39 mouse cellular contexts compared by ENCODE assay signal in the genomic region with DNA sequence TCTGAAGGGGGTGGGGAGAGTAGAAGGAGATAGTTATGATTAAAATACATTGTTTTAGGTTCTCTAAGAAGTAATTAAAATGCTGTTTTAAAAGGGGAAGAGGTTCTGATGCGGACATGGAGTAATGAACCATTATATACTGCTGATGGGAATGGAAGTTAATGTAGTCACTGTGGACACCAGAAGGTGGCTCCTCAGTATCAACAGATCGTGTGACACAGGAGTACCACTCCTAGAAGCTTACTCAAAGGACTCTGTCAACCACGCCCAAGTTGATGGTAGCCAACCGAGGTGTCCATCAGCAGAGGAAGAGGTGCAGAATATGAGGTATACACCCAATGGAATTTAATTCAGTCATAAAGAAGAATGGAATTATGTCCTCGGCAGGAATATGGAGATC. TPM values are rescaled to one million over a fixed set of nuclear protein-coding genes. Genes with fewer than 3 reads are reported as not detected.
DNase-seq lines count a peak whose midpoint lies in the region; ATAC-seq and TF ChIP-seq lines count a peak whose summit lies in the region.
"Had no signal": no experiment of that assay in that cellular context is flagged by ENCODE, and none has a peak within 500 bp of the region (broad histone marks: within the 10 kb centered on the region; RNA-seq: fewer than 3 reads in every experiment).

No protein-coding gene starts in this region.

- peak; percentile 63 for DNase-seq in 416B (ENCODE audit: low read depth)
- no peak for DNase-seq in MEL (ENCODE audit: low read depth, low spot score)
- no peak for DNase-seq in layer of hippocampus, adult 9-11 months
- DNase-seq in right cerebral cortex, postnatal 14 days = no peak
- DNase-seq: adrenal gland, postnatal 14 days; B cell, adult 2 months; cerebellum, adult 11-12 months; cerebellum, postnatal 14 days; gastrocnemius, postnatal 36 days; heart, adult 18-20 months; kidney, adult 8-10 months; kidney, postnatal 10 days; liver, embryonic 13.5 days; right cerebral cortex, adult 18-20 months; right cerebral cortex, postnatal 4 days had no signal

- no peak for TF ChIP-seq POLR2A in MEL (IDR thresholded peaks at IDR 0.05; ENCODE audit: control insufficient read depth in 1 of 2, insufficient read depth in 1 of 2, low read depth in 1 of 2, low read length in 2 of 2, poor library complexity in 1 of 2)

- no peak overlapping the region for H3K27ac ChIP-seq in intestine, postnatal 0 days (ENCODE audit: low read depth, low read length)
- no peak overlapping the region for H3K27ac ChIP-seq in intestine, embryonic 15.5 days
- H3K27ac ChIP-seq in MEL (ENCODE audit: control insufficient read depth, low read depth, low read length) = no peak overlapping the region
- H3K27ac ChIP-seq: embryonic facial prominence, embryonic 10.5 days; embryonic facial prominence, embryonic 15.5 days; forebrain, embryonic 13.5 days; hindbrain, embryonic 15.5 days; liver, embryonic 13.5 days; lung, embryonic 15.5 days; midbrain, embryonic 12.5 days; neural tube, embryonic 12.5 days had no signal

- H3K9ac ChIP-seq in intestine, postnatal 0 days (ENCODE audit: low read depth, low read length) = no peak overlapping the region
- H3K9ac ChIP-seq in intestine, embryonic 15.5 days = no peak overlapping the region
- H3K9ac ChIP-seq in MEL (ENCODE audit: control insufficient read depth, low read depth, low read length, poor library complexity, severe bottlenecking) = no peak overlapping the region
- H3K9ac ChIP-seq: embryonic facial prominence, embryonic 15.5 days; forebrain, embryonic 13.5 days; heart, embryonic 12.5 days; hindbrain, embryonic 15.5 days; liver, embryonic 13.5 days; lung, embryonic 15.5 days; midbrain, embryonic 12.5 days; neural tube, embryonic 12.5 days had no signal

- TF ChIP-seq EP300 in MEL (IDR thresholded peaks at IDR 0.05; ENCODE audit: low read depth in 1 of 2, low read length in 2 of 2) = no peak

- H3K4me1 ChIP-seq in intestine, postnatal 0 days (replicated peaks; ENCODE audit: control insufficient read depth, insufficient read depth, low read length) = no peaks in the 10 kb centered on the region
- H3K4me1 ChIP-seq in intestine, embryonic 15.5 days (replicated peaks) = no peaks in the 10 kb centered on the region
- H3K4me1 ChIP-seq in MEL (ENCODE audit: control insufficient read depth in 1 of 2, insufficient read depth in 2 of 2, low read length in 2 of 2) = peaks cover 9 to 11% of the 10 kb centered on the region in 2 experiments
- H3K4me1 ChIP-seq: embryonic facial prominence, embryonic 10.5 days; embryonic facial prominence, embryonic 15.5 days; forebrain, embryonic 13.5 days; hindbrain, embryonic 15.5 days; lung, embryonic 15.5 days; midbrain, embryonic 12.5 days; neural tube, embryonic 12.5 days had no signal

- no peak for ATAC-seq in intestine, postnatal 0 days
- ATAC-seq in intestine, embryonic 15.5 days = no peak
- ATAC-seq in megakaryocyte, adult 5-6 weeks (ENCODE audit: poor library complexity, severe bottlenecking) = peak; percentile 51
- ATAC-seq: forebrain, embryonic 13.5 days; inflammation-experienced regulatory T-cells, adult 6 months had no signal

- no peaks in the 10 kb centered on the region for H3K79me2 ChIP-seq in MEL (ENCODE audit: control insufficient read depth, insufficient read depth, low read length, poor library complexity)

- H3K9me3 ChIP-seq in intestine, postnatal 0 days (ENCODE audit: control insufficient read depth) = no peaks in the 10 kb centered on the region
- no peaks in the 10 kb centered on the region for H3K9me3 ChIP-seq in intestine, embryonic 15.5 days
- no peaks in the 10 kb centered on the region for H3K9me3 ChIP-seq in MEL (replicated peaks; ENCODE audit: insufficient read depth, low read length)
- H3K9me3 ChIP-seq: embryonic facial prominence, embryonic 10.5 days; embryonic facial prominence, embryonic 15.5 days; forebrain, embryonic 13.5 days; heart, embryonic 12.5 days; hindbrain, embryonic 15.5 days; liver, embryonic 13.5 days; lung, embryonic 15.5 days; megakaryocyte, embryonic 14.5 days; midbrain, embryonic 12.5 days; neural tube, embryonic 12.5 days had no signal

- TF ChIP-seq CTCF in intestine, postnatal 0 days (IDR thresholded peaks at IDR 0.05; ENCODE audit: low read depth) = peak; percentile 52
- TF ChIP-seq CTCF in MEL (IDR thresholded peaks at IDR 0.05 in 2 of 3, conservative IDR thresholded peaks at IDR 0.05 in 1 of 3; ENCODE audit: control insufficient read depth in 1 of 3, insufficient read depth in 1 of 3, low read depth in 2 of 3, low read length in 3 of 3, poor library complexity in 1 of 3, severe bottlenecking in 1 of 3) = peak in 2 of 3 experiments; percentile 9 to 44; a peak in 3 of 6 replicates

- WGBS in intestine, postnatal 0 days = 64% methylated on average over 5 of the region's 5 CpGs
- WGBS in intestine, embryonic 15.5 days = 72% methylated on average over 5 of the region's 5 CpGs

- peak; percentile 53 for TF ChIP-seq RAD21 in MEL (IDR thresholded peaks at IDR 0.05; ENCODE audit: low read depth, low read length)

- no peak overlapping the region for H3K4me2 ChIP-seq in intestine, postnatal 0 days (replicated peaks; ENCODE audit: low read depth)
- no peak overlapping the region for H3K4me2 ChIP-seq in intestine, embryonic 15.5 days (replicated peaks)
- H3K4me2 ChIP-seq: embryonic facial prominence, embryonic 15.5 days; forebrain, embryonic 13.5 days; heart, embryonic 12.5 days; hindbrain, embryonic 15.5 days; liver, embryonic 13.5 days; lung, embryonic 15.5 days; midbrain, embryonic 12.5 days; neural tube, embryonic 12.5 days had no signal

- no peaks in the 10 kb centered on the region for H3K27me3 ChIP-seq in intestine, postnatal 0 days (replicated peaks; ENCODE audit: control insufficient read depth, insufficient read depth, low read length)
- no peaks in the 10 kb centered on the region for H3K27me3 ChIP-seq in intestine, embryonic 15.5 days (replicated peaks)
- H3K27me3 ChIP-seq in MEL (ENCODE audit: control insufficient read depth in 1 of 2, insufficient read depth in 2 of 2, low read length in 2 of 2) = peaks cover 0 to 3% of the 10 kb centered on the region in 2 experiments
- H3K27me3 ChIP-seq: embryonic facial prominence, embryonic 15.5 days; forebrain, embryonic 13.5 days; heart, embryonic 12.5 days; hindbrain, embryonic 15.5 days; lung, embryonic 15.5 days; midbrain, embryonic 12.5 days; neural tube, embryonic 12.5 days had no signal

- no peak overlapping the region for H3K4me3 ChIP-seq in intestine, postnatal 0 days (ENCODE audit: low read depth, low read length)
- no peak overlapping the region for H3K4me3 ChIP-seq in intestine, embryonic 15.5 days (replicated peaks)
- no peak overlapping the region for H3K4me3 ChIP-seq in MEL (ENCODE audit: control insufficient read depth in 1 of 2, insufficient read depth in 1 of 2, low read depth in 2 of 2, low read length in 2 of 2)
- H3K4me3 ChIP-seq: embryonic facial prominence, embryonic 10.5 days; embryonic facial prominence, embryonic 15.5 days; forebrain, embryonic 13.5 days; heart, embryonic 12.5 days; hindbrain, embryonic 15.5 days; liver, embryonic 13.5 days; lung, embryonic 15.5 days; megakaryocyte, embryonic 14.5 days; midbrain, embryonic 12.5 days; myocyte; neural tube, embryonic 12.5 days had no signal

- no peaks in the 10 kb centered on the region for H3K36me3 ChIP-seq in intestine, postnatal 0 days (ENCODE audit: control insufficient read depth, insufficient read depth)
- H3K36me3 ChIP-seq in intestine, embryonic 15.5 days = no peaks in the 10 kb centered on the region
- H3K36me3 ChIP-seq in MEL (ENCODE audit: control insufficient read depth in 1 of 2, insufficient read depth in 2 of 2, low read length in 2 of 2) = peaks cover 0 to 11% of the 10 kb centered on the region in 2 experiments; a peak in 2 of 4 replicates
- H3K36me3 ChIP-seq: embryonic facial prominence, embryonic 10.5 days; embryonic facial prominence, embryonic 15.5 days; heart, embryonic 12.5 days; hindbrain, embryonic 15.5 days; liver, embryonic 13.5 days; lung, embryonic 15.5 days; midbrain, embryonic 12.5 days; neural tube, embryonic 12.5 days had no signal

TF ChIP-seq in MEL, 35 proteins besides CTCF, POLR2A, EP300 and RAD21 (continues in another document):
- TF ChIP-seq ZC3H11A (IDR thresholded peaks at IDR 0.05; ENCODE audit: low read depth, low read length) = peak; percentile 39; the same call in 1 of the 2 replicates
- no peak for TF ChIP-seq SIN3A (IDR thresholded peaks at IDR 0.05; ENCODE audit: low read length)

RNA-seq across cellular contexts. Expression of gene Msmb, which starts 13.4 kb away (rescaled TPM):
- not detected in 2 replicates for polyA plus RNA-seq in intestine, postnatal 0 days (2015; fragmentation: Nextera tagmentation; extraction: Ambion mirVana)
- not detected in 2 replicates for polyA plus RNA-seq in intestine, embryonic 15.5 days (2015; fragmentation: Nextera tagmentation; extraction: Ambion mirVana)
- total RNA-seq in MEL (2012; rRNA removed) = not detected in 2 replicates
- not detected for polyA plus RNA-seq in MEL (2012; ENCODE audit: insufficient read depth in 1 of 2, insufficient read length in 2 of 2, low read depth in 1 of 2, low replicate concordance in 2 of 2, missing spikeins in 1 of 2)
- not detected in 2 replicates for total RNA-seq in megakaryocyte, adult 5-6 weeks (2015)
- not detected in 2 replicates for total RNA-seq in megakaryocyte, adult 5-6 weeks (2017)
- total RNA-seq: adrenal gland, postnatal 14 days; gastrocnemius, adult 18-20 months; gastrocnemius, postnatal 36 days; heart, adult 18-20 months; hematopoietic stem cell, adult 5-6 weeks; left cerebral cortex, postnatal 10 days; midbrain, postnatal 0 days had no signal
- polyA plus RNA-seq: embryonic facial prominence, embryonic 10.5 days; embryonic facial prominence, embryonic 15.5 days; forebrain, embryonic 13.5 days; heart, embryonic 12.5 days; heart, postnatal 0 days; hindbrain, embryonic 15.5 days; inflammation-experienced regulatory T-cells, adult 6 months; large intestine, adult 2 months; limb, embryonic 11.5 days; lung, embryonic 15.5 days; midbrain, embryonic 12.5 days; midbrain, postnatal 0 days; myocyte; neural tube, embryonic 12.5 days; spleen, adult 2 months; stomach, embryonic 14.5 days; urinary bladder, adult 2 months had no signal

RNA-seq across cellular contexts. Expression of gene Ncoa4, which starts 31.3 kb away (rescaled TPM):
- 239 and 254 TPM in 2 replicates for polyA plus RNA-seq in intestine, postnatal 0 days (2015; fragmentation: Nextera tagmentation; extraction: Ambion mirVana)
- polyA plus RNA-seq in intestine, embryonic 15.5 days (2015; fragmentation: Nextera tagmentation; extraction: Ambion mirVana) = 164 and 166 TPM in 2 replicates
- 64.6 and 67.3 TPM in 2 replicates for total RNA-seq in MEL (2012; rRNA removed)
- polyA plus RNA-seq in MEL (2012; ENCODE audit: insufficient read depth in 1 of 2, insufficient read length in 2 of 2, low read depth in 1 of 2, low replicate concordance in 2 of 2, missing spikeins in 1 of 2) = 10 to 100 TPM; 54.5 to 57.9 TPM
- 107 and 111 TPM in 2 replicates for total RNA-seq in megakaryocyte, adult 5-6 weeks (2015)
- 93.2 and 110 TPM in 2 replicates for total RNA-seq in megakaryocyte, adult 5-6 weeks (2017)

RNA-seq across cellular contexts. Expression of gene Dph3, which starts 42.9 kb away (rescaled TPM):
- polyA plus RNA-seq in intestine, postnatal 0 days (2015; fragmentation: Nextera tagmentation; extraction: Ambion mirVana) = 103 and 111 TPM in 2 replicates
- polyA plus RNA-seq in intestine, embryonic 15.5 days (2015; fragmentation: Nextera tagmentation; extraction: Ambion mirVana) = 105 and 108 TPM in 2 replicates
- total RNA-seq in MEL (2012; rRNA removed) = 110 and 116 TPM in 2 replicates
- polyA plus RNA-seq in MEL (2012; ENCODE audit: insufficient read depth in 1 of 2, insufficient read length in 2 of 2, low read depth in 1 of 2, low replicate concordance in 2 of 2, missing spikeins in 1 of 2) = 100 to 1,000 TPM; 103 to 108 TPM
- total RNA-seq in megakaryocyte, adult 5-6 weeks (2015) = 68.8 and 77.3 TPM in 2 replicates
- 38.8 and 40.5 TPM in 2 replicates for total RNA-seq in megakaryocyte, adult 5-6 weeks (2017)

RNA-seq across cellular contexts. Expression of gene Oxnad1, which starts 43.2 kb away (rescaled TPM):
- polyA plus RNA-seq in intestine, postnatal 0 days (2015; fragmentation: Nextera tagmentation; extraction: Ambion mirVana) = 19.3 and 22.4 TPM in 2 replicates
- 34.8 and 39.1 TPM in 2 replicates for polyA plus RNA-seq in intestine, embryonic 15.5 days (2015; fragmentation: Nextera tagmentation; extraction: Ambion mirVana)
- total RNA-seq in MEL (2012; rRNA removed) = 52.4 and 54.8 TPM in 2 replicates
- polyA plus RNA-seq in MEL (2012; ENCODE audit: insufficient read depth in 1 of 2, insufficient read length in 2 of 2, low read depth in 1 of 2, low replicate concordance in 2 of 2, missing spikeins in 1 of 2) = 100 to 1,000 TPM in 1 of 2 experiments, 10 to 100 TPM in 1; 82.1 to 244 TPM
- total RNA-seq in megakaryocyte, adult 5-6 weeks (2015) = 1.4 and 5.3 TPM in 2 replicates
- total RNA-seq in megakaryocyte, adult 5-6 weeks (2017) = 12.9 and 20.2 TPM in 2 replicates
